27 mouse cellular contexts compared by ENCODE assay signal in genomic region chr11:104616182-104616581, GRCm38 (mm10). TPM values are rescaled to one million over a fixed set of nuclear protein-coding genes. Genes with fewer than 3 reads are reported as not detected.
A peak's percentile ranks its signal among the peaks of the same experiment; 100 is the strongest.
DNase-seq lines count a peak whose midpoint lies in the region; ATAC-seq lines count a peak whose summit lies in the region.
"Had no signal": no experiment of that assay in that cellular context is flagged by ENCODE, and none has a peak within 500 bp of the region (broad histone marks: within the 10 kb centered on the region; RNA-seq: fewer than 3 reads in every experiment).

No protein-coding gene starts in this region.

- no peaks in the 10 kb centered on the region for H3K36me3 ChIP-seq in heart, embryonic 11.5 days (ENCODE audit: control insufficient read depth, insufficient read depth, low read length)
- no peaks in the 10 kb centered on the region for H3K36me3 ChIP-seq in heart, embryonic 16.5 days (ENCODE audit: control insufficient read depth, insufficient read depth)
- H3K36me3 ChIP-seq: G1E; hindbrain, embryonic 12.5 days; intestine, embryonic 15.5 days; midbrain, embryonic 10.5 days; midbrain, embryonic 15.5 days had no signal

- intact Hi-C loops in heart, postnatal 10 days (cut with DNase I) = no loop called here
- intact Hi-C loops in heart, postnatal 25 days (cut with DNase I) = no loop called here

- DNase-seq in heart, postnatal 10 days = no peak
- DNase-seq in heart, postnatal 25 days (ENCODE audit: low spot score) = no peak
- DNase-seq in thymus, postnatal 25 days = no peak
- DNase-seq: adrenal gland, adult 8-10 months; cerebellum, adult 8-10 months; cerebellum, postnatal 25 days; gastrocnemius, postnatal 14 days; heart, adult 11 months; kidney, adult 2 months; layer of hippocampus, postnatal 36 days; left cerebral cortex, postnatal 4 days; lung, postnatal 36 days; right cerebral cortex, postnatal 25 days; thymus, adult 18-20 months; thymus, postnatal 36 days had no signal

- ATAC-seq in heart, embryonic 11.5 days (replicated peaks; ENCODE audit: insufficient number of reproducible peaks, low FRiP score, low TSS enrichment) = no peak
- peak; percentile 55; the same call in 1 of the 2 replicates for ATAC-seq in heart, embryonic 16.5 days (replicated peaks; ENCODE audit: extremely low read depth, insufficient read depth, low FRiP score)
- ATAC-seq in granulocyte monocyte progenitor cell, adult 5-6 weeks (replicated peaks; ENCODE audit: poor library complexity, severe bottlenecking) = peak; percentile 12; the same call in 1 of the 2 replicates
- 0 out of 2 replicates have a peak, but pooled peaks have one; percentile 7 for ATAC-seq in megakaryocyte progenitor cell, adult 5-6 weeks (replicated peaks; ENCODE audit: poor library complexity)
- ATAC-seq: forebrain, embryonic 13.5 days; hindbrain, postnatal 0 days; intestine, embryonic 15.5 days; midbrain, embryonic 15.5 days had no signal

- WGBS in heart, embryonic 11.5 days (ENCODE audit: insufficient replicate concordance) = 38% methylated on average over 5 of the region's 5 CpGs
- 31% methylated on average over 5 of the region's 5 CpGs for WGBS in heart, embryonic 16.5 days

- H3K4me3 ChIP-seq in heart, embryonic 11.5 days (ENCODE audit: low read depth, low read length) = no peak overlapping the region
- H3K4me3 ChIP-seq in heart, embryonic 16.5 days (ENCODE audit: low read length) = no peak overlapping the region
- H3K4me3 ChIP-seq: forebrain, embryonic 13.5 days; hindbrain, embryonic 12.5 days; intestine, embryonic 15.5 days; midbrain, embryonic 10.5 days; midbrain, embryonic 15.5 days had no signal

- no peak overlapping the region for H3K9ac ChIP-seq in heart, embryonic 11.5 days (ENCODE audit: low read depth, low read length)
- no peak overlapping the region for H3K9ac ChIP-seq in heart, embryonic 16.5 days (ENCODE audit: low read length)
- H3K9ac ChIP-seq: forebrain, embryonic 13.5 days; hindbrain, embryonic 12.5 days; intestine, embryonic 15.5 days; midbrain, embryonic 15.5 days had no signal

- H3K4me1 ChIP-seq in heart, embryonic 11.5 days (ENCODE audit: control insufficient read depth, insufficient read depth, low read length) = peaks cover 28% of the 10 kb centered on the region
- H3K4me1 ChIP-seq in heart, embryonic 16.5 days (ENCODE audit: control insufficient read depth, insufficient read depth, low read length) = peaks cover 13% of the 10 kb centered on the region
- H3K4me1 ChIP-seq: midbrain, embryonic 15.5 days had no signal

- no peaks in the 10 kb centered on the region for H3K9me3 ChIP-seq in heart, embryonic 11.5 days (replicated peaks; ENCODE audit: control insufficient read depth, low read length)
- H3K9me3 ChIP-seq in heart, embryonic 16.5 days (replicated peaks; ENCODE audit: control insufficient read depth, low read length) = no peaks in the 10 kb centered on the region
- H3K9me3 ChIP-seq: forebrain, embryonic 13.5 days; G1E; hindbrain, embryonic 12.5 days; intestine, embryonic 15.5 days; midbrain, embryonic 10.5 days; midbrain, embryonic 15.5 days had no signal

- peak overlapping the region; percentile 67 for H3K27ac ChIP-seq in heart, embryonic 11.5 days (ENCODE audit: low read depth, low read length)
- peak overlapping the region; percentile 54 for H3K27ac ChIP-seq in heart, embryonic 16.5 days (ENCODE audit: low read length)
- H3K27ac ChIP-seq: forebrain, embryonic 13.5 days; hindbrain, embryonic 12.5 days; hindbrain, postnatal 0 days; intestine, embryonic 15.5 days; kidney, postnatal 0 days; midbrain, embryonic 10.5 days; midbrain, embryonic 15.5 days had no signal

- no peaks in the 10 kb centered on the region for H3K27me3 ChIP-seq in heart, embryonic 11.5 days (ENCODE audit: control insufficient read depth, insufficient read depth, low read length)
- no peaks in the 10 kb centered on the region for H3K27me3 ChIP-seq in heart, embryonic 16.5 days (ENCODE audit: control insufficient read depth, insufficient read depth, low read length)
- H3K27me3 ChIP-seq: forebrain, embryonic 13.5 days; intestine, embryonic 15.5 days; midbrain, embryonic 15.5 days had no signal

- H3K4me2 ChIP-seq in heart, embryonic 11.5 days = peak overlapping the region; percentile 39
- peak overlapping the region; percentile 33; the same call in 1 of the 2 replicates for H3K4me2 ChIP-seq in heart, embryonic 16.5 days (ENCODE audit: low read depth, low read length)
- H3K4me2 ChIP-seq: forebrain, embryonic 13.5 days; hindbrain, embryonic 12.5 days; intestine, embryonic 15.5 days; midbrain, embryonic 15.5 days had no signal

RNA-seq across cellular contexts. Expression of gene Itgb3, which starts 8.4 kb away (rescaled TPM):
- 3.9 and 4.6 TPM in 2 replicates for polyA plus RNA-seq in heart, embryonic 11.5 days (2014; fragmentation: Nextera tagmentation; extraction: Ambion mirVana)
- total RNA-seq in heart, postnatal 10 days (2021) = 1 to 10 TPM; 5.8 to 7.3 TPM
- polyA plus RNA-seq in heart, embryonic 16.5 days (2015; fragmentation: Nextera tagmentation; extraction: Ambion mirVana) = 3.5 and 4.0 TPM in 2 replicates
- total RNA-seq in heart, postnatal 25 days (2021) = 1 to 10 TPM; 3.1 to 3.8 TPM
- total RNA-seq in granulocyte monocyte progenitor cell, adult 5-6 weeks (2014; fragmentation: Nextera tagmentation) = 1.9 and 3.9 TPM in 2 replicates
- 5.5 and 7.2 TPM in 2 replicates for total RNA-seq in granulocyte monocyte progenitor cell, adult 5-6 weeks (2017)
- total RNA-seq in megakaryocyte progenitor cell, adult 5-6 weeks (2015) = 2.0 and 2.2 TPM in 2 replicates
- total RNA-seq in megakaryocyte progenitor cell, adult 5-6 weeks (2017) = 4.0 and 5.3 TPM in 2 replicates
